Mouse (Mus musculus): ENCODE results near the gene Slc34a2. TPM values are rescaled to one million over a fixed set of nuclear protein-coding genes. Genes with fewer than 3 reads are reported as not detected.

The Slc34a2 gene
- total RNA-seq (2022), result under 1 TPM in 1 of 4 experiments, not detected in 3; 0.09 TPM

DNA sequence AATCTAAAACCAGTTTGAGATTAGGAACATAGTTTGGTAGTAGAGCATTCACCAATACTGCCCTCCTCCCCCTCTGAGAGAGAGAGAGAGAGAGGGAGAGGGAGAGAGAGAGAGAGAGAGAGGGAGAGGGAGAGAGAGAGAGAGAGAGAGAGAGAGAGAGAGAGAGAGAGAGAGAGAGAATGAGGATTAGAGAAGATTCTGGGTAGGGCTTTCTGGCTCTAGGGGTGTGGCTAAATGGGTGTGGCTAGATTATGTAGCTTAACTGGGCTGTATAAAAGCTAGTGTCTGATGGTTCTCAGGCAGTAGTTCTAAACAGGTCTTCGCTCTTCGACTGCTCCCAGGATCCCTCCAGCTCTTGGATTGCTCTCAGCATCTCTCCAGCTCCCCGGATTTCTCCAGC is at the start of gene Slc34a2:
Slc34a2 (plus strand) TSS at position 301 of the 400 bp plus-strand sequence.
- no peak for DNase-seq (ENCODE audit: low spot score)

DNA sequence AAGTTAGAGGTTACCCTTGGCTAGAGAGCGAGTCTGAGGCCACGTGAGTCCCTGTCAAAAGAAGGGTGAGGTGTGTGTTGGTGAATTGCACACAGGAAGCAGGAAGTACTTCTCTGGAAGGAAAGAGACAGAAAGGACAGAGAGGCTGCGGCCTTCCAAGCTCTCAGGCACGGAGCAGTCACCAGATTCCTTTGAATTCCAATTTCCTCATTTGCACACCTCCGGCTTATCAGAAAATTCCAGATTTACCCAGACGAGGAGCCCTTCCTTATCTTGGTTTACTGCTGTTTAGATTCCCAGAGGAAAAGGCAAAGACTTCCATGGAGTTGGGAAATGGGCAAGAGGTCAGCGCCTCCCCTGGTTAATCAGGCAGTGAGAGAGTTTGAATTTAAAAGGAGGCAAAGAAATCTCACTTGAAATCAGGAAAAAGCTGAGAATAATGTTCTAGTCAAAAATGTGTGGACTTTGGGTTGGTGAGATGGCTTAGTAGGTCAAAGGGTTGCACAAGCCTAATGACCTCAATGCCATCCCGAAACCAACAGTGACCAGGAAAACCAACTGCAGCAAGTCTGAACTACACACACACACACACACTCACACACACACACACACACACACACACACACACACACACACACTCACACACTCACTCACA is 47.1 kb upstream of the Slc34a2 start:
- no peak for DNase-seq (ENCODE audit: low spot score)

DNA sequence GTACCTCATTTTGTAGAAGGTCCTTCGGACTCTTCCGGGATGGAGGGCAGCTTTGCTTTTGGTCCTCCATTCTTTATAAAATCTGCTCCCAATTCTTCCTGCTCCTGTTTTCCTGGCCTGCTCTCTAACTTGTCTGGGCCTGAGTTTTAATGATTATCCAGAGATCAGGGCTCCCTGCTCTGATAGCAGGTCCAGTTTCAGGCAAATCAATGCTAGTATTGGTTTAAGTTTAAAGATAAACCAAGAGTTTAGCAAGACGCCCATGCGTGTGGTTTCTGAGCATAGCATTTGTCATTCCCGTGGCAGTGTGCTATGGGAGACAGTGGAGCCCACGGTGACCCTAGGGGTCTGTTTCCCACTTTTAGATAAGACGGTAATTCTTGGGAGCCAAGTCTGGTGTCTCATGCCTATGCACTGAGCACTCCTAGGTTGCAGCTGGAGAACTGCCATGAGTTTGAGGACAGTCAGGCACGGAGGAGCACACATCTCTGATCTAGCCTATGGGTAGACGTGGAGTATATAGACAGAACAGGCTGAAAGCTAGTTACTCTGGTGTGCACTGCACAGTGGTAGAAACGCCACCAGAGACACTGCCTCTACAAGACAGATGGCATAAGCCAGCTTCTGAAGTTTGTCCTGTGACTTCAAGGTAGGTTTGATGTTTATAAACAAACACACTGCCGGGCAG is 45.5 kb upstream of the Slc34a2 start:
- DNase-seq (ENCODE audit: low spot score), result no peak

DNA sequence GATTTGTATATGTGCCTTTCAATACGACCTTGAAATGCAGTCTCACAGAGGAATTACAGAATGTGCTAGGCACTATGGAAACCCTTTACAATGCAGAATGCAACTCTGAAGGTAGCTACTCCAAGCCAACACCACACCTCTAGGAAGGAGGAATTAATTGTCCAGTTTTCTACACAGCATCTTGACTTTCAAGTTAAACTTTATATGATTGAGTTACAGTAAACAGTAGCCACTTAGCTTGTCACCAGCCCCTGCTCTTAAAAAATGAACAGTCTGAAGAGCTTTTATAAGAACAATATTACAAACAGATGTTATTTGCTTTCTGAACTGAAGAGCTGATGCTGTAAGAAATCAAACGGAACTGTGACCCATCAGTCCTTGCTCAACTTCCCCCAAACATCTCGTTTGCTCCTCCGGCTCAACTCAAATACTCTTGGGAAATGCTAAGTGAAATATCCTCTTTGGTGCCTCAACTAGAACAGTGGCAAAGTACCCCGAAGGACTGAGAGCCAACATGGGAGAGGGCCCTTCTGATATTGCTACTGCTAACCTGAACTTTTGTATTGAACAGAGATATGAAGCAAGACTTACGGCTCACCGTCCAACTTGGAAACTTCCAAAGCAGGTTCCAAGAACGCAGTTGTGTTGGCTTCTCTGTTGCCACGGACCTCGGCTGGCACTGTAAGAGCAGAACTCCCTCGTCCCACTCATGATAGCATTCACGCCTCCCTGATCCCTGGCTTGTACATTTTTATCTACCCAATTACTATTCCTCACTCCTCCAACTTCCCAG is 44.2 kb upstream of the Slc34a2 start:
- no peak for DNase-seq (ENCODE audit: low spot score)

DNA sequence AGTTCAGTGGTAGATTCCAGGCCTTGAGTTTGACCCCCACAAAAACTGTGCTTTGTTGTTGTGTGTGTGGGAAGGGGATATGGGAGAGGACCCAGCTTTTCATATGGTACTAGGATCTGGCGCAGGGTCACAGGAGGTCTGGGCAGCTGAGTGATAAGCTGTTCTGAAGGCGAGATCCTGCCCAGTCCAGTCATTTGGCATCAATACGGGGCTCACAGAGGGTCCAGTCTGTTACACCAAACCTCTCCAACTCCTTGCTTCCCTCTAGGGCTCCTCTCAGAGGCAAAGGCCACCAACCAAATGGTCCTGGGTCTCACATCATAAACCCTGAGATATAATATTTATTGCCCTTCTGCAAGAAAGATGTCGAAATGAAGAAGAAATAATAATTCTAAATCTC is 42.4 kb upstream of the Slc34a2 start:
- DNase-seq (ENCODE audit: low spot score), result no peak

DNA sequence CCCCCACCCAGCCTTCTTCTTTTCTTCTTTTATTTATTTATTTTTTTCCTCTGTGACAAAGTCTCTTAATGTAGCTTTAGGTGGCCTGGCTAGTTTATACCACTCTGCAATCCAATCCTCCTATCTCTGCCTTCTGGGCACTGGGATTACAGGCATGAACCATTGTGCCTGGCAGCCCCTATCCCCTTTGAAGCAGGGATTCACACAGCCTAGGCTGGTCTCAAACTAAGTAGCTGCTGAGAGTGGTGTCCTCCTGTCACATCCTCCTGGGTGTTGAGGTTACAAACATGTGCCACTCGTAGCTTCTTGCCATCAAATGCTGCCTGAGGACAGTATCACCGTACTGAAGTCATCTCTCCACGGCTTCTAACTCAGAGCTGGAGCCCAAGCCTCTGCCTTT is 41.7 kb upstream of the Slc34a2 start:
- no peak for DNase-seq (ENCODE audit: low spot score)

DNA sequence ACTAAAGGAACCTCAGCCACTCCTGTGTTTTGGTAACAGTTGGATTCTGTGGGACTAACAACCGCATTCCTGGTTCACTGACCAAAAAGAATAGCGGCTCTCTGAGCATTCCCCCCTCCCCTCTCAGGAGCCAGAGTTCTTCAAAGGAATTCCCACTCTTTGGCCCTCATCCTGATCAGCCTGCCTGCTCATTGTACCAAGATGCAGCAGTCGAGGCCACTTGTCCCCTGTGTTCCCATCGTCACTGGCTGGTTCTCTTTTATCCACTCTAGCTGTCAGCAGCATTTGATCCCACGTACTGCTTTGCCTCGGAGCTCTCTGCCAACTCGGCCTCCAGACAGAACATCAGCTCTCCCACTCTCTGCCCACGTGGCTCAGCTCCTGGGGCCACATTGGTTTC is 41.3 kb upstream of the Slc34a2 start:
- DNase-seq (ENCODE audit: low spot score), result no peak

DNA sequence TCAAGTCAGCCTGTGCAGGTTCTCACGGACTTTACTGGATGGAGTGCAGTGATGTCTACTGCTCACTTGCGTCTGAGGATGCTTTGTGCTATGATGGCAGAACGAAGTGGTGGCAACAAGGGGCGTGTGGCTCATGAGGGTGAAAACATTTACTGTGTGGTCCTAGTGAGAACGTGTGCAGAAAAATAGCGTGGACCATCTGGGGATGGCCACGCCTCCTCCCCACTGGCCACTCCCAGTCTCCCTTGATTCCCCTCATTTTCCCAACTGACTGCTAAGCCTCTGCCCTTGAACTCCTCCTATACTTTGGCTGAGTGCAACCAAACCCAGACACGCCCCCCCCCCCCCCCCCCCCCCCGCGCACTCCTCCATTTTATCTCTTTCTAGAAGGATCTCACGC is 40.8 kb upstream of the Slc34a2 start:
- DNase-seq (ENCODE audit: low spot score), result no peak

DNA sequence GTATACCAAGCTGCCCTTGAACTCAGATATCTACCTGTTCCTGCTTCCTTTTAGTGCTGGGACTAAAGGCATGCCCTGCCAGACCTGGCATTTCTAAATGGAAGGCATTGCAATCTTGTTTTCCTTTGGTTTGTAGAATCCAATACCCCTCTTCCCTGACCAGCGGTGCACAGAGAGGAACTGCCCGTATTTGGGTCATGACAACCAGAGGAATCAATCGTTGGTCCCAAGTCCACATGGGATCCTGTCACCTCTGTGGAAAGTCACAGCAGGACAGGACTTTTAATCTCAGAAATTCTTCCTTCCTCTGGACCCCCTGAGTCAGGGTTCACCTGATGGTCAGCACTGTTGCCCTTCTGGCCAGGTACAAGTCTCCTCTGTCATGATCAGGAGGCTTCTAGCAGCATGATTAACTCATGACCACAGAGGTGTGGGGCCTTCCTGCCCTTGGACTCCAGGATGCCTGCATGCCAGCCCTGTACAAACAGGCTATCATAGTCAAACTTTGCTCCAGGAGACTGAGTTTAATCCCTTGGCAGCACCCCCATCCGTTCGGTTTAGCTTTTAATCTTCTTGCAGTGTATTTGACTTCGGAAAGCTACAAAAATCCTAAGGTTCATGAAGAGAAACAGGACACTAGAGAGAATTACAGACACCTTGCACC is 39.7 kb upstream of the Slc34a2 start:
- DNase-seq (ENCODE audit: low spot score), result no peak

DNA sequence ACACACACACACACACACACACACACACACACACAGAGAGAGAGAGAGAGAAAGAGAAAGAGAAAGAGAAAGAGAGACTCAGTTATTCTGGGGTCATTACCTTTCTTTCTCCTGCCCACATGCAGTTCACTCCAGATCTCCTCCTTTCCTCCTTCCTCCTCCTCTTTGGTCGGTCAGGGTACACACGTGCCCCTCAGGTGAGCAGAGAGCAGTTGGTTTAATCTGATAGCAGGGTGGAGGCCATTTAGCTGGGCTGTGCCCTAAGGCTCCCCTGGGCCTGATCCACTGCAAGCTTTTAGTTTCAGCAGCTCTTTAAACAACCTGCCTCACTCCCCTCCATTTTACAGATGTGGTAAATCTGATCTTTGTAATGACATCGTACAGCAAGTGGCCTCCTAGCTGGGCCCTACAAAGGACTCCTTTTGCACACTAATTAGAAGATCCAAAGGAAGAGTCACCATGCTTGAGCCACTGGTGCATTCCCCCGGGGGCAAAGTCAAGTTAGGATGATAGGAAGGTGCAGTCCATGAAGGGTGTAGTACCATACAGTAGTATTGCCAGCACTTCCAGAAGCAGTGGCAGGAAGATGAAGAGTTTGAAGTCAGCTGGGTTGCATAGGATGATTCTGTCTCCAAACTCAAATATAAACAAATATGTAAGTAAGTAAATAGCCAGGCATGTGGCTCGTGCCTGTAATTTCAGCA is 37.6 kb upstream of the Slc34a2 start:
- DNase-seq (ENCODE audit: low spot score), result no peak

DNA sequence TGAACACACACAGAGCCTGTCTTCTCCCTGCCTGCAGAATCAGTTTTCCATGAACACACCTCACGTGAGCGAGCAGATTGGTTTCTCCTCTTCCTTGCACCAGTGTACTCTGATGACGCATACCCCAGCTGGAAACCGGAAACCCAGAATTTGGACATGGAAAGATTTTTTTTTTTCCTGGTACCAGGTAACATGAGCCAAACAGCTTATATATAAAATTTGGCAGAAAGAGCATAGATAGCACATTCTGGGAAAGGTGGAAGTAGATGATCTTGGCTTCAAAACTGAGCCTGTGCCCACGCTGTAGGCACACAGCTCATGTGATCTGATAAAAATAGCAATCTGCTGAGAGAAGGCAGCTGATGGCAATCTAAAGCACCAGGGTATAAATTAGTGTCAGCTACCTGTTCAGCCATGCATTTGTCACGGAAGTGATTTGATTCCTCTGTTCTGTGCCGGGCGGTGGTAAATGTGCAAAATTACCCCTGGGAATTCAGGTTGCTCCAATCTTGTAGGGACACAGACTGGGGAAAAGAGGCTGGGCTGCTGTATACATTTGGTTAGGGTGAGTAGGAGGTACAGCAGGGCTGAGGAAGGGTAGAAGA is 35.2 kb upstream of the Slc34a2 start:
- DNase-seq (ENCODE audit: low spot score), result no peak

DNA sequence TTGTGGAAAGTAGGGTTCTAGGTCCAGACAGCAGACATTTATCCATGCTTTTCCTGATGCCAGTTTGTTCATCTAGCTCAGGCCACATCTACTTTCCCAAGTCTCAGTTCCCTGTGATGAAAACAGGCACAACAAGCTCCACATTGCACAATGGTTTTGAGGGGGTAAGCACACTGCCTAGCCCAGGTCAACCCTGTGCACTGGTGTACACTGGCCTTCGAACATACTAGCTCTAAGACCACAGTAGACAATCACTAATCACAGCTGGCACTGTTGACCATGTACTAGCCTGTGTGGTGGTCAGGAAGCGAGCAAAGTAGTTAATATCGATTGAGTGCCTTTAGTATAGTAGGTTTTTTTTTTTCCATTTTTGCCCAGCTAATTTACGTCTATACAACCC is 34.4 kb upstream of the Slc34a2 start:
- no peak for DNase-seq (ENCODE audit: low spot score)

DNA sequence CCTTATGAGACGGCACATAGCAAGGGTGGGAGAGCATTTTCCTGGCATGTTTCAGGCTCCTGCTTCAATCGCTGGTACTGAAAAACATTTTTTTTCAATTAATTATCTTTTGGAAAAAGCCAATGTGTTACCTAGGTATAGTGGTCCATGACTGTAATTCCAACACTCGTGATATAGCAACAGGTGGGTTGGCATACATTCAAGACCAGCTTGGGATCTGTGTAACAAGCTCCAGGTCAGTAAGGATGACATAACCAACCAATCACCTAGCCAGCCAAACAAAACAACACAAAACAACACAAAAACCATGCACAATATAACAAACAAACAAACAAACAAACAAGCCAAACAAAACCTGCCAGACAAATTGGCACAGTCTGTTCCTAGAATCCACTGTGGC is 33.9 kb upstream of the Slc34a2 start:
- DNase-seq (ENCODE audit: low spot score), result no peak

DNA sequence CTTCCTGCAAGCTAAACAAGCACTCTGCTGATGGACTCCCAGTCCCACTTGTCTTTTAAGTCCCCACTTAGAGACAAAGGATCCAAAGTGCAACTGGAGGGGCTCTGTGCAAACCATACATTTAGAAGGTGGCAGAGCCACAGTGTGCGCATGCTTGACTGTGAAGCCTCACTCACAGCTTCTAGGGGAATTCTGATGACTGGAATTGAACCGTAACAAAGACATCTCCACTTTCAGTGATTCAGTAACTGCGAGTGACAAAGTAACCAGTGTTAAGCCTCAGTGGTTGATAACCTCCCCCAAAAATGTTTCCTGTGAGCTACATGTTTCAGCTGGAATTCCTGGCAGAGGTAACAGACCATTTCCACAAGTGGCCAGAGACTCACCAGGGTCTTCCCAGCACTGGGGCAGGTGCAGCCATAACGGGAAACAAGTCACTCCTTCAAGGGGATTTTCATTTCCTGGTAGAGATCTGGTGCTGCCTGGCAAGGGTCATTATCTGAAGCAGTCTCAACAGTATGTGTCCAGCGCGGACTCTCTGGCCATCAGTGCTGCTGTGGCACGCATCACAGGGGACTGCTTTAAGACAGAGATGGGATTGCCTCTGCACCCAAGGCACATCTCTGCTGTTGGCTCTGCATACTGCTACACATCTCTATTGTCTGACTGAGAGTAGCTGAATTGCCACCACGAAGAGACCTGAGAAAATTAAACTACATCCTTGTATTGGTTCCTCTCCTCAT is 28.7 kb upstream of the Slc34a2 start:
- no peak for DNase-seq (ENCODE audit: low spot score)

DNA sequence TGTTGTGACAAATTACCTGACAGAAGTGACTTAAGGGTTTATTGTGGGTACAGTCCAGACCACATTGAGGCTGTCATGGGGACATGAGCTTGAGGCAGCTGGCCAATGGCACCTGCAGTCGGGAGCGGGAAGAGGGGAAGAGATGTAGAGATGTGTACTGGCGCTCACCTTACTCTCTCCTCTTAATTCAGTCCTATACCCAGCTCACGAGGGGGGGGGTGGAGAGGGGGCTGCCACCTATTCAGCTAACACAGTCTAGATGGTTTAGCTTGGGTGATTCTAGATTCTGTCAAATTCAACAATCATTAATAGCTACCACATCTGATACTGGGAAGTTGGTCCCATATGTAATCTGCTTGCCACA is 28.1 kb upstream of the Slc34a2 start:
- no peak for DNase-seq (ENCODE audit: low spot score)

DNA sequence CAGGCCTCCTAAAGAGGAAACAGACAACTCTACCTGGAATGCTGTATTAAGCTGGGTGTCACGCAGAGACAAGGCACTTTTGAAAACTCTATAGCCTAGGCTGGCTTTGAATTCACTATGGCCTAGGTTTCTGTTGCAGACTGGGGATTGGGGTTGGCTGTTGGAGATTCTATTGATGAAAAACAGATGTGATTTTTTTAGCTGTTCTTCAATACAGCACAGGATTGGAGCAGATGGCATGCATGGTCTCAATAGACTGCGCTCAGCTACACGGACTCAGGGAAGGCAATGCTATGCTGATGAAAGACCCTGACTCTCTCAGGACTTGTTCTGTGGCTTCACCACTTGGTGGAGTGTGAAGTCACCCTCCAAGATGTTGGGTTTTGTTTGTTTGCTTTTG is 26.6 kb upstream of the Slc34a2 start:
- DNase-seq (ENCODE audit: low spot score), result no peak

DNA sequence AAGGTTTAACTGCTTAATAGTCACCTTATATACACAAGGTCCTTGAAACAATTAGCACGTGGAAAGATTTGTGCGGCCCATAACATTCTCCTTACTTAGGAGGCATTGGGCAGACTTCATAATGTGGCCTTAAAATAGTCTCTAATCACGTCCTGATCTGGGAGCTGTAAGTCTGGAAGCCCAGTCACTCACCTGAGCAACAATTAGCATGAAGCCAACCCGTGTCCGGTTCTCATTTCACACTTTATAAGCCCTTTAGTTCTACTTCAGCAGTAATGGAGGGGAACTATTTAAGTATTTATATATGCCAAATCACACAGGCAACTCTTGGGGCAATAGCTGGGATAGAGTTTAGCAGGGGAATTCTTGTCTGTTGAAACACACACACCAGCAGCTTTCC is 21.3 kb upstream of the Slc34a2 start:
- DNase-seq (ENCODE audit: low spot score), result no peak

DNA sequence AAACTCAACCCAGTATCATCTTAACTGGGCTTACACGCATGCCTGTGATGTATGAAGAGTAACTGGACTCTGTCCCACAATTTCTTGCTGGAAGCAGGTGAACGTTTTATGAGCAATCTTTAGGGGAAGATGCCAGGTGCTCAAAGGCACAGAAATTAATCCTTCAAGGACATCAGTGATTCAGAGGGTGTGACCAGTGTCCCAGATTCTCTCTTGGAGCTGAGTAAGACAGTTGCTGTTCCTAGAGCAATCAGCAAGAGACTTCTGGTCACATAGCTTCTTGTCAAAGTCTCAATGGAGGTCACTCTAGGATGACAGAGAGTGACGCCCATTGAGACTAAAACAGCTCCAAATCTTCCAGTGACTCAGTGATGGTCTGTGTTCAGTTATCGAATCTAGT is 19.6 kb upstream of the Slc34a2 start:
- no peak for DNase-seq (ENCODE audit: low spot score)

DNA sequence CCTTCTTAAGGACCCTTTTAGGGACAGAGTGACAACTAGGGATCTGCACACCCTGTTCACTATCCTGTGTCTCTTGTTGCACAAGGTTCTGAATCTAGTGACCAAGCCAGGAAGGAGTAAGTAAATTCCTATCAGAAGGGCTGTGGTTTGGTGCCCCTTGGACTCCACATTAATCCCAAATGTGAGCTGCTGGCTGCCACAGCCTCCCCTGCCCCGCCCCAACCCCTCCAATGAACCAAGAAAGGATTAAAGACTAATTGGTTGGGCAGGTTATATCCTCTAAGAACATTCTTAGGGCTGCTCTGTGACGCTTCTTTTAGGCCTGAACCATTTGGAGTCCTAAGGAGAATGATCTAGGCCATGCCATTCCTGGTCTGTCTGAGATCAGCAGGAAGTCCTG is 14.4 kb upstream of the Slc34a2 start:
- DNase-seq (ENCODE audit: low spot score), result no peak

DNA sequence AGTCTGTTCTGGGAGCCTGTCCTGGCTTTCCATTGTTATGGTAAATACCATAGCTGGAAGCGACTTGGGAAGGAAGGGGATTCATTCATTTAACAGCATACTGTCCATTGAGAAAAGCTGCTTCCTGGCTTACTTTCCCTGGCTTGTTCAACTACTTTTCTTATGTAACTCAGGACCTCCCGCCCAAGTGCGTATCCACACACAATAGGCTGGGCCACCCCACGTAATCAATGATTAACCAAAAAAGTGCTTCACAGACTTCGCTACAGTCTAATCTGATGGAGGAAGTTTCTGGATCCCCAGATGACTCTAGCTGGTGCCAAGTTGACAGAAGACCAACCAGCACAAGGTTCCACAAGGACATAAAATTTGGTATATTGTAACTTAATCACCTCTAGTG is 14.0 kb upstream of the Slc34a2 start:
- no peak for DNase-seq (ENCODE audit: low spot score)
